Mouse (Mus musculus): ENCODE results near the gene Hectd4.

The Hectd4 gene

DNA sequence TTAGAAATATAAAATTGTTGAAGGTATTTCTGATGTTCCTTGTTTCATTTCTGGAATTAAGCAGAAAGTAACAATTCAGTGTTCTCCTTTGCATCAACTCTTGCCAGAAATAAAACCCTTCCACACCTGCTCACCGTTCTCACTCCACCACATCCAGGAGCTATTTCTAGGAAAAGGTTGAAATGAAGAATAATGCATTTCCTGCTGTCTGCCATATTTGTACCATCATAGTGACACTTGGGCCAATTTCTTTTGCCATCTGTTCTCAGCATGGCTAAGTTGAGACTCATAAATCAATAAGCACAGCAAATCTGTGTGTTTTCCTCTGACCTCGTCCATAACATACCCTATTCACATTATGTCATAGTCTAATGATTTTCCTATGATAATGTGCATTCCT is 18.2 kb downstream of the Hectd4 start:
- DNase-seq = no peak

DNA sequence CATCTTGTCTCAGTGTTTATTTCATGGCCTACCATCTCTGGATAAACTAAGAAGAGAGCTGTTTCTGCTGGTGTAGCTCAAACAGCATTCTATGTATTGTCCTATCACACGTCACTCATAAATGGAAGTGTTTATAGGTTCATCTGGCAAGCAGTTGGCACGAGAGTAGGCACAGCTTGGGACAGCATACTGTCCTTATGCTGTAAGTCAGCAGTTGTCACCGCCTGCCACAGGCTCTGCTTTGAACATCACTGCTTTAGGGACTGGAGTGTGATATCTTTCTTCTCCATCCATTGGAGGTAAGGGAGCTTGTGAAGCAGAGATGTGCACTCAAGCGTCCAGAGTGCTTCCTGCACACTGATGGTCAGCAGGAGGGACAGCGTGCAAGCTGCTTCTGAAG is 19.8 kb downstream of the Hectd4 start:
- no peak for DNase-seq

DNA sequence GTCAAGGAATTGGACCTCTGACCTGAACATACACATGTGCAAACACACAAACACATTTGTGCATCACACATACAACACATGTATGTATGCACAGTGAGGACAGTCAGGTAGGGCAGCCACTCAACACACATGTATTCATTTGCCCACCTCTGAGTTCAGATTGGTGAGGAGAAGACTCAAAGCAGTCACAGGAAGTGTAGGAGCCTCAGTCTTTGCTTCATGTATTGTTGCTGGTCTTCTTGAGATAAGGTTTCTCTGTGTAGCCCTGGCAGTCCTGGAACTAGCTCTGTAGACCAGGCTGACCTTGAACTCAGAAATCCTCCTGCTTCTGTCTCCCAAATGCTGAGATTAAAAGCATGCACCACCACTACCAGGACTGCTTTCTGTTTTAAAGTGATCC is 21.2 kb downstream of the Hectd4 start:
- no peak for DNase-seq

DNA sequence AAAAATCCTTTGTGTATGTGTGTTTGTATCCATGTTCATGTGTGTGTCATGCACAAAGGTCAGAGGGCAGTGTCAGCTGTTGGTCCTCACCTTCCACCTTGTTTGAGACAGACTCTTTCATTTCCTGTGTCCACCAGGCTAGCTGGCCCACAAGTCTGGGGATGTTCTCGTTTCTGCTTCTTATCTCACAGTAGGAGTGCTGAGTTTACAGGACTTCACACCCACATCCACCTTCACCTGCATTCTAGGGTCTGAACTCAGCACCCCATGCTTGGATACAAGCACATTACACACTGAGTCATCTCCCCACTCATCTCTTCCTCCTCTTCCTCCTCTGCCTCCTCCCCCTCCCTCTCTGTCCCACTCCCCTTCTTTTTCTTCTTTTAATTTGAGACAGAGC is 22.2 kb downstream of the Hectd4 start:
- no peak for DNase-seq

DNA sequence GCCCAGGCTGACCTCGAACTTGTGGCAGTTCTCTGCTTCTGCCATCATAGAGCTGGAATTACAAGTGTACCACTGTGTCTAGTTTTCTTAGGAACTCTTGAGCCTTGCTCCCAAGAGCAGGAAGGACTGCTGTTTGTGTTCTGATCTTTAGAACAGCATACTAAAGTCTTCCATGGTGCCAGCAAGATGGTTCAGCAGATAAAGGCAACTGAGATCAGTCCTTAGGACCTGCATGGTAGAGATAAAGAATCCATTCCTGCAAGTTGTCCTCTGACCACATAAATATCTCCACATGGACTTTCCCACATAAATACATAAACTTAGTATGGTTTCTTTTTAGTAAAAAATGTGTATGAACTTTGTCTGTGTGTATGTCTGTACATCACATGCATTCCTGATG is 22.7 kb downstream of the Hectd4 start:
- DNase-seq = no peak

DNA sequence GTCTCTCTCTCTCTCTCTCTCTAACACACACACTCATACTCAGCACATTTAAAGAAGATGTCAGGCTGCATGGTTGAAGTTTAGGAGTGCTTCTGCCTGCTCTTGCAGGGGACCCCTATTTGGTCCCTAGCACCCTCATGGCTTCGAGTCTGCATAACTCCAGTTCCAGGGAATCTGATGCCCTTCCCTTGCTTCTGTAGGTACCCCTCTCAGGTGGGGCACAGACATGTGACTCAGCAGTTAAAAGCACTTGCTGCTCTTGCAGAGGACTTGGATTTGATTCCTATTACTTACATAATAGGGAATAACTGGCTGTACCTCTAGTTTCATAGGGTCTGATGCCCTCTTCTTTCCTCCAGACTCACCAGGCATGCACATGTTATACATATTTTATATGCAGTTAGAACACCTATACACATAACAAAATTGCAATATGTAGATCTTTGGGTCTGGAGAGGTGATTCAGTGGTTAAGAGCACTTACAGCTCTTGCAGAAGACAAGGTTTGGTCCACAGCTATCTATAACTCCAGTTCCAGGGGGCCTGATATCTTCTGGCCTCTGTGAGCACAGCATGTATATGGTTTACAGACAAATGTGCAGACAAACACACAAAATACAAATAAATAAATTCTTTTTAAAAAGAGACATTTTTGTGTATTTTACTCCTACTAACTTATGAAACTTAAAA is 23.8 kb downstream of the Hectd4 start:
- DNase-seq = no peak

DNA sequence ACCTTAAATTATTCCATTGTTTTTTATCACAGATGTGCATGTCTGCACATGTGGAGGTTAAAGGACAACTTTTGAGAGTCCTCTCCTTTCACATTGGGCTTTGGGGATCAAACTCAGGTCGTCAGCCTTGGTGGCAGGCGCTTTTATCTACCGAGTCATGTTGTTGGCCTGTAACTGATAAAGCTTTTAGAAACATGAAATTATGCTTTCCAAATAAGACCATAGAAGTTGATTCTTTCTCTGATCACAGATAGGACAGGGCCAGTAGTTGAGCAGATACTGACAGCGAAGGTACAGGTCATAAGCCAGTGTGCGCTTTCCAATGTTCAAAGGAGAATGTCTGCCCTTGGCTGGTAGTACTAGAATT is 24.3 kb downstream of the Hectd4 start:
- no peak for DNase-seq

DNA sequence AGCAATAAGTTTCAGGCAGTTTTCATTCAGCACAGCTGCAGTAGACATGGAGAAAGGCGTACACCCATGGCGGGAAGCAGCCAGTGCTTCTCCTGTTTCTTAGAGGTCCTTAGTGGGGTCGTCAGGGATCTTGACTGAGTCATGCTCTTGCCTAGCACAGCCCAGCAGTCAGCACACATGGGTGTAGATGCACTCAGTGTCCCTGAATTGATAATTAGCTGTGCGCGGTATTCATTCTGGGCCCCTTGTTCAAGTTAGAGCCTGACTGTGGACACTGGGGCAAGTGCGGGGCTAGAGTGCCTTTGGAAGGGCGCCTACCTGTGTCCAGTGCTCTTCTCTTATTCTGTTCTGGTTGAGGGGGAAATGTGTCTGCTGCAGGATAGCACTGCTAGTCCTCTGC is 25.2 kb downstream of the Hectd4 start:
- DNase-seq = no peak

DNA sequence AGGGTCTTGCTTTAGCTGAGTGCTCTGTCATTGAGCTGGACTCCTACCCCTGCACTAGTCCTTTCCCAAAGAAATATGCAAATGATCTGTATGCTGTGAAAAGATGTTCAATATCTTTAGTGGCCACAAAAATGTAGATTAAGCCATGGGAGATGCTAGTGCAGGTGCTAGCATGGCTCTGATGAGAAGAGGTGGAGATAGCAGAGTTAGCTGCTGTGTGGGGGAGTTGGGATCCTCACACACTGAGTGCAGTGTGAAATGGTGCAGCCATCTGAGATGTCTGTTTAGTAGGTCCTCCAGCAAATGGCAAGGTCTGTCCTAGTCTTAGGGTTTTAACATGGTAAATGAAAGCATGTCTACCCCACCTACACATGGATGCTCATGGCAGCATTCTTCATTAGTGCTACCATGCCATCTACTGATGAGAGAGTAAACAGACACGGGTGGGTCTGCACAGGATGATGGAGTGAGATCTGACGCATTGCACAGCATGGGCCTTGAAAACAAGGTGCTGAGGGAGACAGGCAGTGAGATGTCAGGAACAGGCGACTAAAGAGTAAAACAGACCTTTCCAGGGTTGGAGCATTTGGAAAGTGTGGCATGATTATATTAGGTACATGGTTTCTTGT is 28.9 kb downstream of the Hectd4 start:
- DNase-seq = no peak

DNA sequence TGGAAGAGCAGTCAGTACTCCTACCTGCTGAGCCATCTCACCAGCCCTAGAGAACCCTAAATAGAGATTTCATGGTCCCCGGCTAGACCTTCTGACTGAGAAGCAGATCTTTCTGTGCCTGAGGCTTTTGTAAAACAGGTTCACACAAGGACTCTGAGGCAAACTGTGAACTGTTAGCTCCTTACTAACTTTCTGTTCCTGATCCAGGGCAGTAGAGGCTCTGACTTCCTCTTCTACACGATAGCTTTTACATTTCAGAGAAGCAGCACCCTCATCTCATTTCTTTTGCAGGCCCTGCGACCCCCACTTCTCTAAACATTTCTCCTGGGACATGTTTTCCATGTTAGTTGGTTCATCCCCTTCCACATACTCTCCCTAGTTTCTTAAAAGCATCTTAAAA is 29.7 kb downstream of the Hectd4 start:
- DNase-seq = no peak

DNA sequence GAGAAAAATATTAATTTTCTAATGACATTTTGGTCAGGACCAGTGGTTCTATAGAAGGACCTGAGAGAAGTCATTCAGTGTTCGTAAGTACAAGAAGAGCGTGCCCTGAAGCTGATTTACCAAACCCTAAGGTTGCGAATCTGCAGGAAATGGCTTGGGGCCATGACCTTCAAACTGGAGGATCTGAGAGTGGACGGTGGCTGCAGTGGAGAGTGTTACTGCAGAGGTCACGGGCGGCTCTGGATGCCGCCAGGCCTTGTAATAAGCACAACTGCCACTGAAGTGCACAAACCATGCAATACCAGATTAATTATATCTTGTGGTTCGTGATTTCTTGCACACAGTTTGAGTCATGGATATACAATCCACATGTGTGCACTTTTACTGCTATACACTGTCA is 31.8 kb downstream of the Hectd4 start:
- DNase-seq = no peak

DNA sequence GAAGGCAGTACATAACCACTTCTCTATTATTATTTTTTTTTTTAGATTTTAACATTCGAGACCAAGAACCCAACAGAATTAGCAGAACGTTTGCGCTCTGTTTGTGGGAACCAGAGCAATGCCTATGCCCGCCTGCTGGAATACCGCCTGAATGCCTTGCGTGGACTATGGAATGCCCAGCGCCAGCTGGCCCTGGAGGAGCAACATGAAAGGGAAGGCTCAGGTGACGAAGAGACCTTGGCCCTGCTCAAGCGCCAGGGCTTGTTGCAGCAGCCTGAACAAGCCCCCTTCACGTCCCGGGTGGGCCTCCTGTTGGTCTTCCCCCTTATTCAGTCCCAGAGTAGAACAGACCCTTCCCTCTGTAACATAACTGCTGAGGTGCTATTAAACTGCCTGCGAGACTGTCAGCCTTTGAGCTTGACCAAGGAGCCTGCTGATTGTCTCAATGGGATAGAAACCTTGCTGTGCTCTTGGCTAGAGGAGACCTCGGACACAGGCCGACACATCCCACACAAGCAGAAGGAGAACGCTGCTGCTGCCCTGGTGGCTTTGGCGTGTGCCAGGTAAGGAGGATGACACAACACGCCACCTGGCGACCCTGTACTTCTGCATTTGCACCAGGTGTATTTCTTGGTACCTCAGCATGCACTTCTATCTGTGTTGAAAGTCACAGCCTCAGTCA is 33.9 kb downstream of the Hectd4 start:
- no peak for DNase-seq

DNA sequence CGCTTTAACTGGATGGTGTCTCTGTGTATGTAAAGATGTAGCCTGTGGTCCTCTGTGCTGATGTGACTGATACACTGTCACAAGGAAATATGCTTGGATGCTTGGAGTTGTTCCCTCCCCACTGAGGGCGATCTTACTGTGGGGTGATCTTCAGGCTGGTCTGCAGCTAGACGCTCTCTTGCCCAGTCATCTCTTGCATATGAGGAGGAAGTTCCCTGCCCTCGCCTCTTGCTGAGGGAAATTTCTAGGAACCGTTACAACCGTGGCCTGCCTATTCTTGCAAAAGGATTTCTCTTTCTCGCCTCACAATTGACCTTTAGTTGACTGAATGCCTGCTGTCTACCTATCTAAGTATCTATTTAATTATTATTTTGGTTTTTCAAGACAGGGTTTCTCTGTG is 35.0 kb downstream of the Hectd4 start:
- no peak for DNase-seq

DNA sequence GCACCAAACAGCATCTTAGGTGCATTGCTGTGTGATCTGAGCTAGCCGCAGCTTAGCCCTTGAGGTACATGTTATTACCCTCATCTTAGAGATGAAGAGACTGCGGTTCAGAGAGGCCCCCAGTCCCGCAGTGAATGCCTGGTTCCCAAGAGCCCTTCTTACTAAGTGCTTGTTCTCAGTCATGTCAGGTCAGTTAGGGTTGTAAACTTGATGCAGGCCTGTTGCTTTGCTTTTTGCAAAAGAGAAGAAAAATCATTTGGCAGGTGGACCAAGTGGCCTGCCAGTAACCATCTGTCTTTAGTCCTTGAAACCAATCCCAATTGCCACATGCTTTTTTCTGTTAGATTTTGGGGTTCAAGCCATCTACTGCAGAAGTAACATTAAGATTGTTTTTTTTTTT is 41.8 kb downstream of the Hectd4 start:
- DNase-seq = no peak

DNA sequence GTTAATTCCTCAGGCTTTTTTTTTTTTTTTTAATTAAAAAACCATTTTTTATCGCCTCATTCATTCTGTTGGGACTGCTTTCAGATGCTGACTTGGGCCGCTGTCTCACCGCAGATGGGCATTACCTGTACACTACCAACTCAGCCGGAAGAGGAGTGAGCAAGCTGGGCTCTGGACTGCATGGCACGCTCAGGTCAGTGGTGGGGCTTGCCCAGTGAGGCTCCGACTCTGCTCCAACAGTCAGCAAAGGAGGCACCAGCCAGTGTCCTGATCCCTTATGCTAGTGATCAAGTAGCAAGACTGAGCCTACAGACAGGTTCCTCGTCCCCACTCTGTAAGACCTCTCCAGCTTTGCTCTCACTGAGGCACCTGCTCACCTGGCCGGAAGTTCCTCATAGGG is 42.4 kb downstream of the Hectd4 start:
- no peak for DNase-seq

DNA sequence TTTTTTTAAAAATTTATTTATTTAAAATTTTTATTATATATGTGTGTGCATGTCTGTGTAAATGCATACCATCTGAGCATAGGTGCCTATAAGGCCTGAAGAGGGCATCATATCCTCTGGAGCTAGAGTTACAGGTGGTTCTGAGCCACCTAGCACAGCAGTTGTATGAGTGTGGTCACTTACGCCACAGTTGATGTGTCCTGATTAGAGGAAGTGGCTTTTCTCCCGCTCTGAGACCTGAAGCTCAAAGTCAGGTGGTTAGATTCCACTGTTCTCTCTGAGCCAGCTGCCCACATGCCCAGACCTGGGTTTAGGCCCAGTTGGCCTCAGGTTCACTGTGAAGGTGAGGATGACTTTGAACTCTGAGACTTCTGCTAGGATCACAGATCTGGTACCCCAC is 44.6 kb downstream of the Hectd4 start:
- no peak for DNase-seq

DNA sequence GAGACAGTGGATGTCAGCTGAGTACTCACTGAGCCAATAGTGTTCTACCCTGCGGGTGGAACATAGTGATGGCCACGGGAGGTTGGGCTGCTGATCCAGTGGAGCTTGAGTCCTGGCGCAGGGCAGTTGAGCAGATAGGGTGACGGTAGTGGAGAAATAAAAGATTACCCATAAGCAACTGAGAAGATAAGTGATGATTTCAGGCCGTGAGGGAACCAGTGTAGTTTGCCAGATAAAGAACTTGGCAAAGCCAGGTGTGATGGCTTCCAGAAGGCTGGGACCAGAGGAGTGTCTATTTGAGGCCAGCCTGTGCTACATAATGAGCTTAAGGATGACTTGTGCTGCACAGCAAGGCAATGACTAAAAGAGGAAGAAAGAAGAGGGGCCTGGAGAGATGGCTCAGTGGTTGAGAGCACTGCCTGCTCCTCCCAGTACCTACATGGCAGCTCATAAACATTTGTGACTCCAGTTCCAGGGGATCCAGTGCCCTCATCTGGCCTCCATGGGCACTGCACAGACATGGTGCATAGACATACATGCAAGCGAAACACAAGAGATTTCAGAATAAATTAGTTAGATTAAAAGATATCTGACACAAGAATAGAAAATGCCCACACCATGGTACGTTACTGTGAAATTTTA is 46.8 kb downstream of the Hectd4 start:
- peak; percentile 51 for DNase-seq

DNA sequence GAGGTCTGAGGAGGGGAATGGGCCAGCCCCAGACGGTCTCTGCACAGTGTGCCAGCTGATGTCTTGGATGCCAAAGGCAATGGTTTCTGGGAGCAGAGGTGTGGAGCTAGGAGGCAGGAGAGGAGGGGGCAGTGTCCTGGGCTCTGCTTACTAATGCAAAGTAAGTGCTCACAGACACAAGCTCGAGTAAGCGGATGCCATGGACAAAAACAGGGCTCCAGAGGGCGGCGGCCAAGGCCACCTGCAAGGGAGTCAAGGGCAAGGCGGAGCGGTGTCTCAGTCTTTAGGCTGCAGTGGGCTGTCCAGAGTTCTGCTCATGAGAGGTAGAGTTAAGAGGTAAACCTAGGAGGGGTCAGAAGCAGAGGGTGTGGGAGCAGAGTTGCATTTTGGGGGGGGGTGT is 51.0 kb downstream of the Hectd4 start:
- no peak for DNase-seq

DNA sequence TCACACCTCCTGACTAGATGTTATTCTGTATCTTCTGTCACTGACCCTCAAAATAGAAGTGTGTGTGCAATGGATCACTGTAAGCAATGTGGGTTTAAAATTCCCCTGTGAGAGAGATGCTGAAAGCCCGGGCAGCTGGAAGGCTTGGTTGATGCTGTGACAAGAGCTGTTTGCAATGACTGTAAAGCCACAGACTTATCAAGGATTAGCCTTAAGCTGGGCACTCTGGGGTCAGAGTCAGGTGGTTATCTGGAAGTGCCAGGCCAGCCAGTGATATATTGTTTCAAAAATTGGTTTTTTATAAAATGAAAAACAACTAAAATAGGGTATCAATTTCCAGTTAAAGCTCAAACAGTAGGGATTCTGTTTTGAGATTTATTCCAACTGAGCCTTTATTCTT is 56.8 kb downstream of the Hectd4 start:
- DNase-seq = no peak

DNA sequence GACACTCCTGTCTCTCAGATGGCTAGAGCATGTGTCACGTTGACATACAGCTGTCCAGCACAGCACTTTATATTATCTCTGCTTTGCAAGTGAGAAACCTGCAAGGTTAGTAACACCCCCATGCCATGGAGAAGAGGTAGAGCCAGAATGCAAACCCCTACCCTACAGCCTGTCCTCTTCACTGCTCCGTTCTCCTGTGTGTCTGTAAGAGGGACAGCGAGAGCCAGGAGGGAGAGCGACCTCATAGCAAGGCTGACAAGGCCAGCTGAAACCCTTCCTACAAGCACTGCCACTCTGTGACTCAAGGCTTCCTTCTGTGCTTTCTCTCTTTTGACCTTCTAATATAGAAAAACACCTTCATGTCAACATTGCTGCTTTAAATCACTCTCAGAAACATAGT is 60.4 kb downstream of the Hectd4 start:
- no peak for DNase-seq

DNA sequence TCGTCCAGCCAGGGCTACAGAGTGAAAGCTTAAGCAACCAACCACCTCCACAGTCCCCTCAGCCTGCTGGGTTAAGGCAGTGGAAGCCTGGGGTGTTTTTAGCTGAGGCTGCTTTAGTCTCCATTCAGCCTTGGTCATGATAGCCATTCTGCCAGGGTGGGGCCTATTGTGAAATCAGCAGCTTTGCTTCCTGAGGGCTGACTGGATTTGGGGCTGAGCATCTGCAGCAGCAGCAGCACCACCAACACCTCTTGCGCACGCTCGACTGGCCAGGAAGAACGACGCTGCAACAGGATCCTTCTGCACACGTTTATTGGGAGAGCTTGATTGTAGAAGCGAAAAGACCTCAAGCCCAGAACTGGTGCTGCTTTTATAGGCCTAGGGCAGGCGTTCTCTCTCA is 63.0 kb downstream of the Hectd4 start:
- no peak for DNase-seq

DNA sequence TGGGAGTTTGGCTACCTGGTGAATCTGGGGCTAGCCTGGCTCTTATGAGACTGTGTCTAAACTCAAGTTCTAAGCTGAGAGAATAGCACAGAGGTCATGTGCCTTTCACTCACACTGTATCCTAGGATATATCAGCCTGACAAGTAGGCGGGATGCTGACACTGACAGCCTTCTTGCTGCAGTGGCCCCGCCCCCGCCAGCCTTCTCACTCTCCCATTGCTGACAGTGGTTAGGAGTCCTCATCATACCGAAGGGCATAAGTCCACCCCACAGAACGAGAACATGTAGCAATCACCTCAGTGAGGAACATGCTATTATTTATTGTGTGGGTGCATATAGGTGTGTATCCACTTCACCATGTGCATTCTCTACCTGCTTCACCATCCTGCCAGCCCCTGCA is 64.8 kb downstream of the Hectd4 start:
- no peak for DNase-seq

DNA sequence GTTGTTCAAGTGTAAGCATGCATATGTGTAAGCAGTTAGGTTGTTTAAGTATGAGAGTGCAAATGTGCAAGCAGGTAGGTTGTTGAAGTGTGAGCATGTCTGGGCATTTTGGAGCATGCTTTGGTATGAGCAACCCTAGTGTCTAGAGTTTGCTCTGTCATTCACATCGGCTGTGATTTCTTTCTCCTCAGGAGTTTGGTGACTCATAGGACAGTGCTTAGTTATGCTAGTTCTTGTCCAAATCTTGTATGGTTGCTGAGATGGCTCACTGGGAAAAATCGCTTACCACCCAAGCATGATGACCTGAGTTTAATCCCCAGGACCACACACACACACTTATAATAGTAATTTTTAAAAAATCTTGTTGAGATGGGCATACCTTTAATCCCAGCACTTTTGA is 67.2 kb downstream of the Hectd4 start:
- DNase-seq = no peak

DNA sequence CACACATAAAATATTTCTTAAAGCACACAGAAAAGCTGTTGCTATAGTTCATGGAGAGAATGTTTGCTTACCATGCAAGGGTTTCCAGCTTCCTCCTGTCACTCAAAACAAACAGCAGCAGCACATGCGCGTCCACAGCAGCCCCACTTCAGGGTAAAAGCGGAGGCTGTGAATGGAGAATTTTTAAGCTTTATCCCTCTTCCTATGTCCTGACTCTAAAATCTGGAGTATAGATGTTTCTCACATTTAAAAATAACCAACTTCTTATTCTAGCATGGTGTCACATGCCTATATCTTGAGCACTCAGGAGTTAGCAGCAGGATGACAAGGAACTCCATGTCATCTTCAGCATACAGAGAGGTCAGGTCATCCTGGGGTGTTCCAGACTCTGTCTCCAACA is 70.3 kb downstream of the Hectd4 start:
- no peak for DNase-seq
